Mouse (Mus musculus): ENCODE results near the gene Gm29609.

GRCm38 (mm10) chr5:31201042-31201741 is 21.5 kb upstream of the Gm29609 start:
- no peak for TF ChIP-seq USF1 (IDR thresholded peaks at IDR 0.05; ENCODE audit: low read depth)
- no peak for TF ChIP-seq MAX (IDR thresholded peaks at IDR 0.05; ENCODE audit: low read depth)
- no peak for TF ChIP-seq POLR2A (IDR thresholded peaks at IDR 0.05; ENCODE audit: insufficient read length, low read depth)
- no peak for TF ChIP-seq SRF (IDR thresholded peaks at IDR 0.05; ENCODE audit: control insufficient read depth, insufficient read length, low read depth)

Data from myocyte (in vitro differentiated cells).